26 mouse cellular contexts compared by ENCODE assay signal in genomic region chr6:146395616-146396015, GRCm38 (mm10).
"Had no signal": no experiment of that assay in that cellular context is flagged by ENCODE, and none has a peak within 500 bp of the region (broad histone marks: within the 10 kb centered on the region; RNA-seq: fewer than 3 reads in every experiment).

No protein-coding gene starts in this region.

- DNase-seq: gastrocnemius, adult 2 months; gastrocnemius, postnatal 10 days; gastrocnemius, postnatal 25 days; heart, adult 2 months; heart, postnatal 10 days; heart, postnatal 4 days; kidney, adult 2 months; kidney, adult 9 months; kidney, postnatal 10 days; kidney, postnatal 25 days; kidney, postnatal 4 days; layer of hippocampus, postnatal 36 days; left cerebral cortex, postnatal 4 days had no signal

- H3K9ac ChIP-seq: heart, embryonic 12.5 days; hindbrain, embryonic 12.5 days; hindbrain, embryonic 14.5 days; intestine, embryonic 15.5 days; limb, embryonic 12.5 days; limb, embryonic 15.5 days; liver, embryonic 12.5 days; liver, embryonic 14.5 days had no signal

- ATAC-seq: hindbrain, embryonic 16.5 days; inflammation-experienced regulatory T-cells, adult 6 months; intestine, embryonic 15.5 days; intestine, postnatal 0 days; liver, embryonic 12.5 days had no signal

- H3K9me3 ChIP-seq: hindbrain, embryonic 10.5 days; hindbrain, embryonic 12.5 days; intestine, embryonic 15.5 days; limb, embryonic 12.5 days; limb, embryonic 15.5 days; liver, embryonic 12.5 days had no signal

- H3K27me3 ChIP-seq: heart, embryonic 12.5 days; hindbrain, embryonic 12.5 days; intestine, embryonic 15.5 days; limb, embryonic 12.5 days; limb, embryonic 15.5 days; liver, embryonic 12.5 days had no signal

- H3K4me3 ChIP-seq: gastrocnemius, adult 2 months; heart, adult 2 months; heart, embryonic 12.5 days; hindbrain, embryonic 10.5 days; hindbrain, embryonic 12.5 days; intestine, embryonic 15.5 days; layer of hippocampus, adult 2 months; limb, embryonic 12.5 days; limb, embryonic 15.5 days; liver, embryonic 12.5 days had no signal

- H3K27ac ChIP-seq: gastrocnemius, adult 2 months; heart, adult 2 months; hindbrain, embryonic 10.5 days; hindbrain, embryonic 12.5 days; hindbrain, embryonic 14.5 days; intestine, embryonic 15.5 days; layer of hippocampus, adult 2 months; limb, embryonic 15.5 days; liver, embryonic 12.5 days; liver, embryonic 14.5 days had no signal

- H3K4me2 ChIP-seq: heart, embryonic 12.5 days; hindbrain, embryonic 12.5 days; hindbrain, embryonic 14.5 days; intestine, embryonic 15.5 days; limb, embryonic 12.5 days; limb, embryonic 15.5 days; liver, embryonic 12.5 days had no signal

- H3K4me1 ChIP-seq: heart, embryonic 12.5 days; hindbrain, embryonic 12.5 days; intestine, embryonic 15.5 days; liver, embryonic 12.5 days had no signal

- H3K36me3 ChIP-seq: hindbrain, embryonic 10.5 days; hindbrain, embryonic 12.5 days; intestine, embryonic 15.5 days; limb, embryonic 12.5 days; limb, embryonic 15.5 days; liver, embryonic 12.5 days had no signal
